Mouse (Mus musculus): ENCODE data around the gene Tgfbr3. TPM values are rescaled to one million over a fixed set of nuclear protein-coding genes. Genes with fewer than 3 reads are reported as not detected.

The Tgfbr3 gene
- polyA plus RNA-seq, 1 experiment: 27.7 TPM

GRCm38 (mm10) chr5:107211830-107212370 is 77.5 kb downstream of the Tgfbr3 start:
- DNase-seq: no peak
- H3K27me3 ChIP-seq (replicated peaks; ENCODE audit: control insufficient read depth, insufficient read depth, low read length): no peaks in the 10 kb centered on the region
- WGBS: 82% methylated on average over 10 of the region's 10 CpGs
- no peaks in the 10 kb centered on the region; the same call in 1 of the 2 replicates for H3K36me3 ChIP-seq (ENCODE audit: control insufficient read depth, insufficient read depth, low read length)
- TF ChIP-seq POLR2A (IDR thresholded peaks at IDR 0.05; ENCODE audit: low read depth, low read length) (no peak), CTCF (conservative IDR thresholded peaks at IDR 0.05; ENCODE audit: insufficient read depth, insufficient read length, low read depth, low read length) (no peak)
- H3K4me3 ChIP-seq (ENCODE audit: insufficient read depth, low read depth, low read length): no peak overlapping the region
- 0 out of 2 replicates have a peak, but pooled peaks cover 3% of the 10 kb centered on the region for H3K4me1 ChIP-seq (ENCODE audit: control insufficient read depth, insufficient read depth, low read length)
- no peak overlapping the region for H3K27ac ChIP-seq (ENCODE audit: insufficient read depth, low read depth, low read length)

- no peak for TF ChIP-seq CTCF (conservative IDR thresholded peaks at IDR 0.05; ENCODE audit: insufficient read depth, insufficient read length, low read depth, low read length)
- no peak for TF ChIP-seq POLR2A (IDR thresholded peaks at IDR 0.05; ENCODE audit: low read depth, low read length)
- no peak overlapping the region for H3K27ac ChIP-seq (ENCODE audit: insufficient read depth, low read depth, low read length)
- no peaks in the 10 kb centered on the region for H3K27me3 ChIP-seq (replicated peaks; ENCODE audit: control insufficient read depth, insufficient read depth, low read length)
- 94% methylated on average over 2 of the region's 2 CpGs for WGBS
- no peaks in the 10 kb centered on the region for H3K4me1 ChIP-seq (ENCODE audit: control insufficient read depth, insufficient read depth, low read length)
- DNase-seq: no peak
- H3K36me3 ChIP-seq (ENCODE audit: control insufficient read depth, insufficient read depth, low read length): no peaks in the 10 kb centered on the region; the same call in 1 of the 2 replicates
- no peak overlapping the region for H3K4me3 ChIP-seq (ENCODE audit: insufficient read depth, low read depth, low read length)
Measured at GRCm38 (mm10) chr5:107210040-107210439, 79.4 kb downstream of the Tgfbr3 start.

- Histone ChIP-seq H3K4me3 (ENCODE audit: insufficient read depth, low read depth, low read length) (no peak overlapping the region), H3K27ac (ENCODE audit: insufficient read depth, low read depth, low read length) (no peak overlapping the region), H3K4me1 (ENCODE audit: control insufficient read depth, insufficient read depth, low read length) (no peaks in the 10 kb centered on the region), H3K36me3 (ENCODE audit: control insufficient read depth, insufficient read depth, low read length) (no peaks in the 10 kb centered on the region), H3K27me3 (replicated peaks; ENCODE audit: control insufficient read depth, insufficient read depth, low read length) (no peaks in the 10 kb centered on the region)
- no peak for DNase-seq
- WGBS: 58% methylated on average over 5 of the region's 5 CpGs
- TF ChIP-seq CTCF (conservative IDR thresholded peaks at IDR 0.05; ENCODE audit: insufficient read depth, insufficient read length, low read depth, low read length): no peak
- TF ChIP-seq POLR2A (IDR thresholded peaks at IDR 0.05; ENCODE audit: low read depth, low read length): no peak
Measured at GRCm38 (mm10) chr5:107207911-107208310, 81.5 kb downstream of the Tgfbr3 start.

- Histone ChIP-seq H3K36me3 (ENCODE audit: control insufficient read depth, insufficient read depth, low read length) (no peaks in the 10 kb centered on the region), H3K27me3 (replicated peaks; ENCODE audit: control insufficient read depth, insufficient read depth, low read length) (no peaks in the 10 kb centered on the region), H3K4me3 (ENCODE audit: insufficient read depth, low read depth, low read length) (no peak overlapping the region), H3K27ac (ENCODE audit: insufficient read depth, low read depth, low read length) (no peak overlapping the region), H3K4me1 (ENCODE audit: control insufficient read depth, insufficient read depth, low read length) (peaks cover 7% of the 10 kb centered on the region; the same call in 1 of the 2 replicates)
- no peak for DNase-seq
- TF ChIP-seq CTCF (conservative IDR thresholded peaks at IDR 0.05; ENCODE audit: insufficient read depth, insufficient read length, low read depth, low read length) (no peak), POLR2A (IDR thresholded peaks at IDR 0.05; ENCODE audit: low read depth, low read length) (no peak)
Measured at GRCm38 (mm10) chr5:107204306-107204705, 85.1 kb downstream of the Tgfbr3 start.

GRCm38 (mm10) chr5:107202801-107203559 is 86.4 kb downstream of the Tgfbr3 start:
- 32% methylated on average over 8 of the region's 8 CpGs for WGBS
- no peak for TF ChIP-seq CTCF (conservative IDR thresholded peaks at IDR 0.05; ENCODE audit: insufficient read depth, insufficient read length, low read depth, low read length)
- no peak for TF ChIP-seq POLR2A (IDR thresholded peaks at IDR 0.05; ENCODE audit: low read depth, low read length)
- Histone ChIP-seq H3K36me3 (ENCODE audit: control insufficient read depth, insufficient read depth, low read length) (no peaks in the 10 kb centered on the region), H3K4me1 (ENCODE audit: control insufficient read depth, insufficient read depth, low read length) (peaks cover 7% of the 10 kb centered on the region; the same call in 1 of the 2 replicates), H3K27me3 (replicated peaks; ENCODE audit: control insufficient read depth, insufficient read depth, low read length) (no peaks in the 10 kb centered on the region), H3K27ac (ENCODE audit: insufficient read depth, low read depth, low read length) (0 out of 2 replicates have a peak overlapping the region, but pooled peaks have one; percentile 11), H3K4me3 (ENCODE audit: insufficient read depth, low read depth, low read length) (no peak overlapping the region)
- peak; percentile 44 for DNase-seq

GRCm38 (mm10) chr5:107201509-107202182 is 87.8 kb downstream of the Tgfbr3 start:
- H3K36me3 ChIP-seq (ENCODE audit: control insufficient read depth, insufficient read depth, low read length): no peaks in the 10 kb centered on the region
- WGBS: 75% methylated on average over 9 of the region's 9 CpGs

More at GRCm38 (mm10) chr5:107201509-107202182, 87.8 kb downstream of the Tgfbr3 start:
- peak overlapping the region; percentile 5; the same call in 1 of the 2 replicates for H3K27ac ChIP-seq (ENCODE audit: insufficient read depth, low read depth, low read length)
- TF ChIP-seq CTCF (conservative IDR thresholded peaks at IDR 0.05; ENCODE audit: insufficient read depth, insufficient read length, low read depth, low read length): no peak
- no peak for TF ChIP-seq POLR2A (IDR thresholded peaks at IDR 0.05; ENCODE audit: low read depth, low read length)
- peaks cover 7% of the 10 kb centered on the region; the same call in 1 of the 2 replicates for H3K4me1 ChIP-seq (ENCODE audit: control insufficient read depth, insufficient read depth, low read length)
- no peak for DNase-seq
- no peaks in the 10 kb centered on the region for H3K27me3 ChIP-seq (replicated peaks; ENCODE audit: control insufficient read depth, insufficient read depth, low read length)
- no peak overlapping the region for H3K4me3 ChIP-seq (ENCODE audit: insufficient read depth, low read depth, low read length)

Measured in kidney, adult 2 months (tissue).